Mouse (Mus musculus): Measurements from ENCODE around the gene Cblc.

The Cblc gene

DNA sequence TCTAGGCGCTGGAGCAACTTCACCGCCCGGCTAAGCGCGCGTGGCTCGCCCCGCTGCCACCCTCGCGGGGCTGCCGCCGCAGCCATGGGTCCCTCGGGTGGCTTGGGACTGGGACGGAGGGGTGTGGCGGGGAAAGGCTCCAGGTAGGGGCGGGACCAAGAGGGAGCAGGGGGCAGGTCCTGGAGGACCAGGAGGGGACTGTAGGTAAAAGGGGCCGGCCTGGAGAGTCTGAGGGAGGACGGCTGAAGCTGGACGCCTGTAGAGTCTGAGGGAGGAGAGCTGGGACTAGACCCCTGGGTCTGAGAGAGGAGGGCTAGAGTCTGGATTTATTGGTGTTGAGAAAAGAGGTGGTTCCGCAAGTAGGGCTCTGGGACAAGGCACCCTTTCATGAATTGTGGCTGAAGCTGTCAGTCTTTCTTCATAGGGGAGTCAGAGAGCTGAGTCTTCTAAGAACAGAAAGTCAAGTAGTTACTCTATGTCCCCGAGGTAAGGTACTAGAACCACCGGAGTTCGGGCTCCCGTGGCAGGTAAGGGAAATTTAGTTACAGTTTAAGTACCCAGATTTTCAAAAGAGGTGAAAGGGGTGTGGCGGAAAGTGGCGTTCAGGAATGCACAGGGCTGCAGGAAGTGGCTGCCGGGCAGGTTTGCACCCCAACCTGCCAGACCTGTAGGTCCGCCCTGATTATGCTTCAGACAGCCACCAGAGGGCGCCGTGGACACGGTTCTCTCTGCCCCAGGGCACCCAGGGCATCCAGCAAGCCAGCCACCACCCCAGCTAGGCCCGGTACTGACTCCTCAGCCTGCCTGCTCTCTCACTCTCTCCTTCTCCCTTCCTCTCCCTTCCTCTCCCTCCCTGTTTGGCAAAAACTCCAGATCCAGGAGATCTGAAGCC lies at the start of gene Cblc:
TSS of gene Cblc (minus strand) at position 113 of the 892 bp plus-strand sequence.
- DNase-seq, result peak; percentile 91

DNA sequence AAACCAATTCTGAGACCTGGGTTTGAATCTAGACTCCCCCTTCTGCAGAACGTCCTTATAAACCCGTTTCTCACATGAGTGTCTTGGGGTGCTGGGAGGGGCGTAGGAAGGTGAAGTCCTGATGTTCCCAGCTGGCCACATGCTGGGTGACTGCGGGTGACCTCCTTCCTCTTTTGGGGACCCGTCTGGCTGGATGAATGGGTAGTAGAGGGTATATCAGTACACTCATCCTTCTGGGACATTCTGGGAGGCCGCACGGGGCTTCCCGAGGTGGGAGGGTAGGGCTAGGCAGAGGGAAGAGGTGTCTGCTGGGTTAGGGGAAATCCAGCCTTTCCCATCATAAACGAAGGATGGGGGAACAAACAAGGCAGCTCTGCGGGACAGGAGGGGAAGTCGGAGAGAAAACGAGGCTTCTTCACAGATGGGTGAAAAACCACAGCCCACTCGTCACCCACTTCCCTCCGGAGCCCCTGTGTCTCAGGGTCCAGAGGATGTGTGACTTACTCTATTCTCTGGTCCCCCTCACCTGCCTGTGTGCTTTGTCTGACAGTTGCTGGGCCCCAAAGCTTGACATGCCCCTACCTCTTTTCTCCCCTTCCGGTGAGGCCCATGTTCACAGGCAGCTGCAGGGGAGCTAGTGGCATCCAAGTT lies 48.0 kb upstream of the Cblc start:
- DNase-seq, result peak; percentile 88

DNA sequence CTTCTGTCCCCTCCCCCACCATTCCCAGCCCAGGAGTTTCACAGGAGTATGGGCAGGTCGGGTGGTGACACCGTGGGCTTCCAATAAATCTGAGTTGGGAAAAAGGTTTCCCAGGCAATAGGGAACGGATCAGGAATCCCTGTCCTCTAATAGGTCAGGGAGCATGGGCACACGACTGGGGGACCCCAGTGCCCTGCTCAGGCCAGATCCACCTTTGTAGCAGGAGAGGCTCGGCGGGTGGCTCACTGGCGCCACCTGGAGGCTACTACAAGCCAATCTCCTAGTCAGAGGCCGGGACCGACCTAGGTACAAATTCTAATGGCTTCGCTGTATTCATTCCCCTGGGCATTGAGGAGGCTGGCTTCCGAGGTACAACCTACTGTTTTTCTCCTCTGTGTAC lies 47.0 kb upstream of the Cblc start:
- DNase-seq, result peak; percentile 83

DNA sequence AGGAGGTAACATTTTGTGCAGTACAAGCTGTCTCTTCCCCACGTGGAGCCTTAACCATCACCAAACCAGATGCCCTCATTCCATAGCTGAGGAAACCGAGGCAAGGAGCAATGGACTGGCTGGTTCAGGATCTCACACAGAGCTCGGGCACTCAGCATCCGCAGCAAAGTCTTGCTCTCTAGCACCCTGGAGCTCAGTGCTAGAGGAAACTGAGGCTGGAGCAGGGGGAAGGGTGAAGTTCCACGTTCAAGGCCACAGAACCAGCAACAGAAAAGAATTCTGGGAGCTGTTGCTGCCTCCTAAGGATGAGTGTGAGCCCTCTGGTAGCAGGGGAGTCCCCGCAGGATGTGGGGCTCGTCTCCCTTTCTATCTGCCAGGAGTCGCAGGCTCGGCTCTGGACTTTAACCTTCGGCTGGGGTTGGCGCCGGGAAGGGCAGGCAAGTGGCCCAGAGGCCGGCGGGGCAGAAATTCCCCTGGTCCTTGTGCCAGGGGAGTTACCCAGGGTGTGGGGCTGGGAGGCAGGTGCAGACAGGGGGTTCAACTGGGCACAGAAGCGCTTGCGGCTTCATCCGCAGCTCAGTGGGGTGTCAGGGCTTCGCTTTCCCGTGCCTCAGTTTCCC lies 46.4 kb upstream of the Cblc start:
- peak; percentile 47 for DNase-seq

DNA sequence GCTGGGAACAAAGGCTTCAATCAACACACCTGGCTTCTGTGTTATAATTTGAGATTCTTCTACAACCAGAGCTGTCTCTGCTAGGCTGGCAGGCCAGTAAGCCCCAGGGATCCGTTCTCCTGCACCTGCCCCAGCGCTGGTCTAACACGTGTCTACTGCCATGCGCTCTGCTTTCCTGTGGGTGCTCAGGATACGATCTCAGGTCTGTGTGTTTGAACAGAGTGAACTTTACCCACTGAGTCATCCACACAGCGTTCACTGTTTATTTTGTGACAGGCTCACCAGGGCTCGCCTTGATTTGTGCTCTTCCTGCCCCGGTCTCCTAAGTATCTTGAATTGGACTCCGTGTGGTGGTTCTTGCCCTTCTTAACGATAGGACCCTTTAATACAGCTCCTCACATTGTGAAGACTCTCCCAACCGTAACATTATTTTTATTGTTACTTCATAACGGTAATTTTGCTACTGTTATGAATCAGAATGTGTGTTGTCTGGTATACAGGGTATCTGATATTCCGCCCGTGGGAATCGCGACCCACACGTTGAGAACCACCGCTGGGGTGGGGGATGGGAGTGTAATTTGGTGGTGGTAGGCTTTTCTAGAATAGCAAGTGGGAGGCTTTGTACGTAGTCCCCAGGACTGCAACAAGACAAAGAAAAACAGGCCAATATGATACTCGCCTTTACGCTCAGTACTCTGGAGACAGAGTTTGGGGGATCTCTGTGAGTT lies 45.2 kb upstream of the Cblc start:
- DNase-seq, result peak; percentile 81

DNA sequence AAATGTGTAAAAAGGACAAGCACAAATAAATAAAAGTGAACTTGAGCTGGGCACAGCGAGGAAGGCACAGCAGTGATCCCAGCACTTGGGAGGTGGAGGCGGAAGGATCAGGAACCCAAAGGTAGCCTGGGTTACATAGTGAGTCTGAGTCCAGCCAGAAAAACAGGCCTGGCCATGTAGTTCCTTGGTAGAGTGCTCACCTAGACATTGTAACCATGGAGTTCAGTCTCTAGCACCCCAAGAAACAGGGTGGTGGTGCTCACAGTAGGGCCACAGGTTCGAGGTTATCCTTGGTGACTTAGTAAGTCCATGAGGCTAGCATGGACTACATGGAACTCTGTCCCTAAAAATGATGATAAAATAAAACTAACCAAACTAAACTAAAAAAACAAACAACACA lies 44.3 kb upstream of the Cblc start:
- DNase-seq, result no peak

DNA sequence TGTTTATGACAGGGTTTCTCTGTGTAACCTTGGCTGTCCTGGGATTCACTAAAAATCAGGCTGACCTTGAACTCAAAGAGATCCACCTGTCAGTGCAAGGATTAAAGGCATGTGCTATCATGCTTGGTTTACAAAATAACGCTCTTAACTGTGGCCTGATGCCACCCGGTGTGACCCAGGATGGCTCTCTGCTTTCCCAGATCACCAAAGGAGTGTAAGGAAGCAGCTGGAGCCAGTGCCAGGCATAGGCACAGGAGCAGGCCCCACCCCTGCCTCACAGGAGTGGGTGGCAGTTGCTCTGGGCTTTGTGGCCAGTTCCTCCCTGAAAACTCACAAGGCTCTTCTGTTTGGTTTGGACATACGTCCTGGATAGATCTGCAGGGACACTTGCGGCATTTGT lies 43.8 kb upstream of the Cblc start:
- DNase-seq, result no peak

DNA sequence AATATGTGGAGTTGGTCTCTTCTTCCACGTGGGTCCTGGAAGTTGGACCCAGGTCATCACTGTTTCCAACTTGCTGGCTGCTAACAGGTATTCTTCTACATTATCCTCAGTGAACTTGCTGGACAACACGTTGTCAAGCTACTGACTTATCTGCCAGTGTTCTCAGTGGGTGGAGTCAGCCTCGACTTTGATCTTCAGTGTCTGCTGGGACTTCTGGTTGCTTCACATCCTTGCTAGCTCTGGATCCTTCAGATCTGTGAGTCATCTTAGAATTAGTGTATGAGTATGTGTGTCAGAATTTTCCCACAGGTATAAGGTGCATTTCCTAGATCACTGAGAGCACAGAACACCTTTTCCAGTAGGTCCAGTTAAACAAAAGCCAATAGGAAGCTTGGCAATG lies 40.2 kb upstream of the Cblc start:
- peak; percentile 27 for DNase-seq

DNA sequence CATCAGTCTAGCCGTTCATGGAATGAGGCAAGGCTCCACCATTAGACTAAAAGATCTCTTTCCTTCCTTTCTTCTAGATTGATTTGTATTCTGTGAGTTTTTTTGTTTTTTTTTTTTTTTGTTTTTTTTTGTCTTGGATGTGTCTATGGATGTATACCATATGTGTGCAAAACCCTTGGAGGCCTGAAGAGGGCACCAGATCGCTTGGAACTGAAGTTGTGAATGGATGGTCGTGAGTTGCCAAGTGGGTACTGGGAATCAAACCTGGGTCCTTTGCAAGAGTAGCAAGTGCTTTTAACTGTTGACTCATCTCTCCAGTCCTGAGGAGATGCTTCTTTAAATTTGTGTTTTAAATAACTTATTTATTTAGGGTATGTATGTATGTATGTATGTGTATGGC lies 37.4 kb upstream of the Cblc start:
- DNase-seq, result peak; percentile 36

DNA sequence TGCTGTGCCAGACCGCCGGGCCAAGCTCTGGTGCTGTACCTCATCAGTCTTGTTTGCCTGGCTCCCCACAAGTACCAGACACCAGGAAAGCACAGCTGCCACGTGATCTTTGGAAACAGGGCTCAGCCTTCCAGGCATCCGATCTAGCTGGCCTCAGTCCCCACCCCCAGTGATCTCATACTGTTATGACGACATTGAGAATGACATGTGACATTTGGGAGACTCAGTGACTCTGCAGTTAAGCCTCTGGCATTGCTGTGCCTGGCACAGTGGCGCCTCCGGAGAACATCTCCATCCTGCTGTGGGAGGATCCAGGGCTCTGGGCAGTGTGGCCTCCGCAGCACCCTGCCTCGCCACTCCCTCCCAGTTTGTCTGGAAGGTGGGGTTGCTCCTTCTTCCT lies 35.2 kb upstream of the Cblc start:
- DNase-seq, result no peak

DNA sequence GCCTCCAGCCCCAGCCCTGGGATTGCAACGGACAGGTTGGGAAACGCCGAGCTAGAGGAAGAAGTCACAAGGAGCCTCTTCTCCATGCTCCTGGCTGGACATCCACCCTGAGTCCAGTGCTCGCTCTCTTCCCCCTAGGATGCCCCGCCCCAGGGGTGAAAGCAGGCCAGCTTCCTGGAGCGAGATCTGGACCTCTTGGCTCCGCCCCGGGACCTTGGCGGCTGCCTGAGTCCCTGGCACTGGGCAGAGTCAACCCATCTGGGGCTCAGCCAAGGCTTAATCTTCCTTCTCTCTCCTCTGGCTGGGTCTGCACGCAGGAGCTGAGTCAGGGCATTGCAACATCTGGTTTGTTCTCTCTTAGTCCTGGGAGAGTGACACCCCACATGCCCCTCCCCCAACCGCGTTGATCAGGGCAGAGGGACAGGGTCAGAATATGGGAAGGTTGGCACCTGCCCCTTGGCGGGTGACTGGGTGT lies 34.1 kb upstream of the Cblc start:
- peak; percentile 16 for DNase-seq

DNA sequence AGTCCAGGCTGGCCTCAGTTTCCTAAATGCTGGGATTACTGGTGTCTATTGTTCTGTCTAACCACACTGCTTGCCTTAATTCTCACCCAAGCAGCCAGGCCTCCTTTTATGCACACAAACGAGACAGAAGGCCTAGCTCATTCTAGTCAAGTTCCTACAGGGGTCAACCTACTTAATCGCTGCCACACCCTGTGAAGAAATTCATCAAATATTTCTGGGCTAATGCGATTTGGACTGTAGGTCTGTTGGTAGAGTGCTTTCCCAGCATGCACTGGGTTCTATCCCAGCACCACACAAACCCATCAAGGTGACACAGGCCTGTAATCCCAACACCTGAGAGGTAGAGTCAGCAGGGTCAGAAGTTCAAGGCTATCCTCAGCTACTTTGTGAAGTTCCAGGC lies 33.1 kb upstream of the Cblc start:
- DNase-seq, result no peak

DNA sequence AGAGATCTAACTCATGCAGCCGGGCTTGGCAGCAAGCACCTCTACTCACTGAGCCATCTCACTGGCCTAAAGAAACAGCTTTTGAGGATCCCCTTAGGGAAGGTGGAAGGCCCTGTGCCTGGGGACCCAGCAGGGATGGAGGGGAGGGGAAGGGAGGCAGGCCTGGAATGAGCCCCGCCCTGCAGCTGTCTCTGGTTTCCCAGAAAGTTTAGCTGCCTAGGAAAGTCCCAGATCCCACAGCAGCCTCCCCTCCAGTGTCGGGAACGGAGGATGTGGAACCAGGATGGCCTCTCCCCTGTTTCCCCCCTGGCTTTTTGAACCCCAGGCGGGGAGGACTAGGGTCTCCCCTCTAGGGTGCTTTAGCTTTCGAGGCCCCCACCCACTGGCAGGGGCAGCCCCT lies 30.1 kb upstream of the Cblc start:
- DNase-seq, result no peak

DNA sequence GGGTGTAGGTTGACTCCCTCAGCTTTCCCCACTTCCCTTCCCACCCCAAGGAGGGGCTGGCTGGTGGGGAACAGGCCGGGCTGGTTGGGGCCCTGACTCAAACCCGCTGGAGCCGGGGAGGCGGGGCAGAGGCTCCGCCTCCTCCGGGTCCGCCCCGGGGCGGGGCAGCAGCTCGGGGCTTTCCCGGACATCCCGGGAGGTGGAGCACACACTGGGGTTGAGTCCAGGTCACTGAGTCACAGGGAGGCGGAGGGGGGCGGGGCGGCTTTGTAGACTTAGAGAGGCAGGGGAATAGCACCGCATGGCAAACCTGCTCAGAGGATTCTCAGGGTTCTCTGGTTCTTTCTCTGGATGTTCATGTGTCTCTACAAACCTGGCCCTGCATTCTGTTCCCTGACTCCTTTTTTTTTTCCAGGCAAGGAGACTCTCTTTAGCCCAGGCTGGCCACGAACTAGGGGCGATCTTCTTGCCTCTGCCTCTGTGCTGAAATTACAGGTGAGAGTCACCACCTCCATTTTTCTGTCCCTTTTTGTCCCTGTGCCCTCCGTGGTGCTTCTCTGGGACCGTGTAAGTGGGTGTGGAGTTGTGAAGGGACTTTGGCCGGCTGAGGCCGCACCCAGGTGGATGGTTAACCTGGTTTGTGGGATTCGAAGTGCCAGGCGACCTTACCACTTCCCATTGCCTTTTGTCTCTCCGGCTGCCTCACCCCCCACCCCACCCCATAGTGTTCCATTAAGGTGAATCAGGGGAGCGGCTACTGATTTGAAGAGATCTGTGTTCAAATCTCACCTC lies 27.8 kb upstream of the Cblc start:
- peak; percentile 76 for DNase-seq

DNA sequence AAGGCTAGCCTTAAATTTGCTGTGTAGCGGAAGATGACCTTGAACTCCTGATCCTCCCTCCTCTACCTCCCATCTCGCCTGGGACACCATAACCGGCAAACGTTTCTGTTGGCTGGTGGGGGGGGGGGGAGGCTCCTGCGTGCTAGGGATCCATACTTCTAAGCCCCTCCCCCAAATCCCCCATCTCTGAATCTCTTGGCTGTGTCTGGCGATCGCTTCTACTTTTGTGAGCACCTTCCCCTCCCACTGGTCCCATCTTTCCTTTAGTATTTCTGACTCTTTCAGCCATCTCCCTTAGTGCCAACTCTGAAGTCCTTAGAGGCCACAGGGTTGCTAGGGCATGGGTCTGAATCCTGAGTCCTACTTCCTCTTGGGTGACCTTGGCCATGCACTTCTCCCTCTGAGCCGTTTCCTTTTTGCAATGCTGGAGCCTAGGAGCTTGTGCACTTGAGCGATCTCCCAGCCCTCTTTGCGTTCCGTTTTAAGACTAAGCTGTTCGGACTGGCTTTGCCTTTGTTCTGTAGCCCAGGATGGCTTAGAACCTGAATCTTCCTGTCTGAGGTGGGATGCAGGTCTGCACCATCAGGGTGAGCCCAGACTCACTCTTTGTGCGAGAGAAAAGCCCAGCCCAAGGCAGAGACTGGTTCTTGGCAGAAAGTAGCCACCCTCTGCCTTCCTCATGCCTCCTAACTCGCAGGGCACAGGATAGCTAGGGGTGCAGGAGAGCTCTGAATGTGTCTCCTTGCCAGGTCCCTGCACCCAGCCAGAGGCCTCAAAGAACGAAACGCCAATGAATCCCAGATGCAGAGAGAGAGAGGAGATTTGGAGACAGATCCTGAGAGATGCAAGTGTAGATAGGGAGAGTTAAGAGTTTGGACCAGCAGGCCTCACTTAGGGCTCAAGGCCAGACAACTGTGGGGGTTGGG lies 26.9 kb upstream of the Cblc start:
- no peak for DNase-seq

DNA sequence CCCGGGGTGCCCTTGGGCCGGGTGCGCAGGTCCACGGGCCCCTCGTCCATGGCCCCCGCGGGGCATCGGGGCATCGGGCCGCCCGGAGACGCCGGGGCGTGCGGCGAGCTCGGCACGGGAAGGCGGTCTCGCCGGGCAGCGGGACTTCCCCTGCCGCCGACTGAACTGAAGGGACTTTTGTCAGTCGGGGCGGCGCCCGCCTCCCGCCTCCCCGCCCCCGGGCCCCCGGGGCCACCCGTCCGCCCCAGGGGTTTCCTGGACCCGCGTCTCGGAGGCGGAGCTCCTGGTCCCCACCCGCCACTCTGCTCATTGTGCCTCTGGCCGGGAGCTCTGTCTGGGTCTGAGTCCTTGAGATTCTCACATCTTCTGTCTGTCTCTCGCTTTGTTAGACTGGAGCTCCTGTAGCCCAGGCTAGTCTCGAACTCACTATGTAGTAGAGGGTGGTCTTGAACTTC lies 26.0 kb upstream of the Cblc start, which contains the start of gene Bcl3:
TSS of gene Bcl3 (minus strand) at position 167 of the 455 bp plus-strand sequence.
- DNase-seq, result peak; percentile 68

DNA sequence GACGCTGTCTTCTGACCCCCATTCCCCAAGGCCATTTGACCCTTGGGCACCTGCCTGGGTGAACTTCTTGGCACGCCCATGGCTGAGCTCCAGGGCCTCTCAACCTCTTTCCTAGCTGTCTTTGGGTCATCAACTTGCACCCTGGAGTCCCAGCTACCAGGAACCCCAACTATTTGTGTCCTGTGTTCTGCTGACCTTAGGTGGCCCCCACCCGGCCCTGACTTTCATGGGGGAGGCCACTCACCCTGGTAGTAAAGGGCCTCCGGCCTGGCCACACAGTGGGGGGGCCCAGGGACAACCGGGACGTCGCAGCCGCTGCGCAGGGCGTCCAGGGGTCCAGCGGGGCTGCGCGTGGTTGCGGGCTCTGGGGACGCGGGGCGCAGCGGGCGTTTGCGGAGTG lies 25.6 kb upstream of the Cblc start:
- DNase-seq, result no peak

DNA sequence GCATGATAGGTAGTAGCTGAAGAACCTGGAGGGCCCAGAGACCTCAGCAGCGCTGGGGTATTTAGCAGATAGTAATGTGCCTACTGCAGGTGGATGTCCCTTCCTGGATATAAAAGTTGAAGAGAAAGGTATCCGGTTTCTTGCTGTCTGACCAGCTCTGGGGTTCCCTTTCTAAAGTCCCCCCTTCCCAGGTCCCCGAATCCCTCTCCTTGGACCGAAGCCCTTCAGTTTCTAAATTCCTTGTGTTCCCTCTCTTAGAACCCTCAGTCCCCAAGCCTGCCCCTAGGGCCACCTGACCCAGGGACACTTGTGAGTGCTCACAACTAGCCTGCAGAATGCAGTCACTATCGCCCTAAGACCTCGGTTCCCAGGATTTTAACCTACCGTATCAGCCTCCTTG lies 25.0 kb upstream of the Cblc start:
- no peak for DNase-seq

DNA sequence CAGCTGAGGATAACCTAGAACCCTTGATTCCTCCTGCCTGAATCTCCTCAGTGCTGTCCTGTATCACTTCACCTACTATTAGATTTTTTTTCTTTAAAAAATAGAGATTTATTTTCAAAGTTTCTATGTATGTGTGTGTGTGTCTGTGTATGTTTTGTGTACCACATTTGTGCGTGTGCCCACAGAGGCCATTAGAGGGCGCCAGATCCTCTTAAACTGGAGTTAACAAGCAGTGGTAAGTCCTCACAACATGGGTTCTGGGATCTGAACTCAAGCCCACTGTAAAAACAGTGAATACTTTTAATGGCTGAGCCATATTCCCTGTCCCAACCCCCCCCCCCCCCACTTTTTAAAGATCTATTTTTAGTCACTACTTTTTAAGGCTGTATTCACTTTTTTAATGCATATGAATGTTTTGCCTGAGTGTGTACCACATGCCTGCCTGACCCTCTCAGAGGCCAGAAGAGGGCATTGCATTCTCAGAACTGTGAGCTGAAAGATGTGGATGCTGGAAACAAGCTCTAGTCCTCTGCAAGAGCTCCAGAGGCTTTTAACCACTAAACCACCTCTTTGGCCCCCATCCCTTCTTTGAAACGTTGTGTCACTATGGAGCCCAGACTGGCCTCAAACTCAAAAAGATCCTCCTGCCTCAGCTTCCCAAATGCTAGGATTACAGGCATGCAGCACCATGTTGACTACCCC lies 23.9 kb upstream of the Cblc start:
- DNase-seq, result no peak

DNA sequence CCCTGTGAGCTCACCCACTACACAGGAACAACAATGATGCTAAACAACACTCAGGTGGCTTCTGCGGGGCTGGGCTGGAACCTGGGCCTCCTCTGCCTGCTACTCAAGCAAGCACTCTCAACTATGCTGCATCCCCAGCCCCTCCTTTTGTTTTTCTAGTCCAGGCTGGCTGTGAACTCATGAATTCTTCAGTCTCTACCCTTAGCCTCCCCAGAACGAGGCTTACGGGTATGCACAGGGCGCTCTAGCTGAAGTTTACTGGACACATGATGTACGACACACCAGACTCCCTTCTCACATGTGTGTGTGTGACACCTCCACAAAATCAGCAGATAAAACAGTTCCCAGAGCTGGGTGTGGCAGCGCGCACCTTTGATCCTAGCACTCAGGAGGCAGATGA lies 22.3 kb upstream of the Cblc start:
- no peak for DNase-seq

Data from thymus, postnatal 14 days (tissue).